Mouse (Mus musculus) E14TG2a.4 (cell line): ENCODE results near the gene Hist1h4i.
A peak's percentile ranks its signal among the peaks of the same experiment; 100 is the strongest.

Experiments used
- H3K27me3 ChIP-seq: 2 replicates; pipeline ENCODE4 v1.6.1; 2014; ENCODE audit warnings: low read length, control low read depth; ENCODE audit not compliant: insufficient read depth
- H3K36me3 ChIP-seq: 2 replicates; pipeline ENCODE4 v1.6.1; 2014; ENCODE audit warnings: low read length, control low read depth; ENCODE audit not compliant: insufficient read depth
- H3K4me1 ChIP-seq: replicated peaks from 2 replicates; pipeline ENCODE4 v1.6.1; 2014; ENCODE audit warnings: low read depth, low read length, control low read depth
- H3K4me3 ChIP-seq: replicated peaks from 2 replicates; pipeline ENCODE4 v1.5.1; 2014; ENCODE audit warnings: mild to moderate bottlenecking, low read length
- H3K9me3 ChIP-seq: 2 replicates; pipeline ENCODE4 v1.6.1; 2014; ENCODE audit warnings: low read length, control low read depth
- CTCF ChIP-seq: conservative IDR thresholded peaks from 2 replicates; pipeline ENCODE4 v1.5.1; 2014; ENCODE audit warnings: low read length
- NANOG ChIP-seq: IDR thresholded peaks from 2 replicates; pipeline ENCODE4 v1.6.1; 2014; ENCODE audit warnings: borderline replicate concordance, low read length, mixed read lengths
- POU5F1 ChIP-seq: IDR thresholded peaks from 2 replicates; pipeline ENCODE4 v1.6.1; 2014; ENCODE audit warnings: low read length, borderline replicate concordance

Gene Hist1h4i

GRCm38 (mm10) chr13:22015479-22016450, 25.4 kb downstream of the Hist1h4i start:
- Histone ChIP-seq H3K9me3 (no peaks in the 10 kb centered on the region), H3K27me3 (peaks cover 50% of the 10 kb centered on the region), H3K36me3 (no peaks in the 10 kb centered on the region), H3K4me3 (peak overlapping the region; percentile 69), H3K4me1 (peaks cover 32% of the 10 kb centered on the region)
- TF ChIP-seq NANOG (no peak), CTCF (no peak), POU5F1 (no peak)

DNA sequence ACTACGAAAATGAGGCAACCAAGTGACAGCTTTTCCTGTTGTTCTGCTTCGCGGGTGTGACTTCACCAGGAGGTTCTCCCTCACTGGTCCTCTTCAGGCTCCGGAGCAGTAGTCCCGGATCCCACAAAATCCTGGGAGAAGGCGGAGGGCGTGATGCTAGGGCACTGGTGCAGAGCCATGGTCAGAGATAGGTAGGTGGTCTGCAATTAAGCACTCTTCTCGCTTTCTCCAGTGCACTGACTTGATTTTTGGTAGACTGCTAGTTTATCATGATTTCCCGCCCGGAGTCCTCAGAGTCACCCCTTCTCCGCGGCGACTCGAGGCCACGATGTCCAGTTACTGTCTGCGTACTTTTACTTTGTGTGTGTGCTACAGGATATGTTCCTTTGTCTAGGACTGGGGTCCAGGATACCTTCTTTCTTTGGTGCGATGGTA, 26.7 kb downstream of the Hist1h4i start:
- Histone ChIP-seq H3K27me3 (peaks cover 53% of the 10 kb centered on the region), H3K4me3 (peak overlapping the region; percentile 69), H3K36me3 (no peaks in the 10 kb centered on the region), H3K4me1 (peaks cover 25% of the 10 kb centered on the region), H3K9me3 (no peaks in the 10 kb centered on the region)
- TF ChIP-seq POU5F1 (no peak), NANOG (no peak)

DNA sequence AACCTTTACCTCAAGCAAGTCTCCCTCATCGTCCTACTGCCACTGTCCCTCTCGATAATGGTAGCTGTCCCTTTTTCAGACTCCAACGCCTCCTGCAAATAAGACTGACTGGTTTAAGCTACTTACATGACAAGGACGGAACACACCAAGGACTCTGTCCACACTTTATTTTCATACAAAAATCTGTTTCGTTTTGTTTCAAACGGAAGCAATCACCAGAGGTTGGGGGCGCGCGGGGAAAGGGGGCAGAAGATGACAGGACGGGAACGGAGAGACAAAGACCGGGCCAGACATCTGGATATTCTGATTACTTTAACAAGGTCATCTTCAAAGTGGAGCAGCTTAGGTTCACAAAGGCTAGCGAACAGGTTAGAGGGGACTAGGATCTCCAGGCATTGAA, 27.4 kb downstream of the Hist1h4i start:
- Histone ChIP-seq H3K27me3 (peaks cover 55% of the 10 kb centered on the region), H3K36me3 (no peaks in the 10 kb centered on the region), H3K4me3 (peak overlapping the region; percentile 69; the same call in 1 of the 2 replicates), H3K9me3 (no peaks in the 10 kb centered on the region), H3K4me1 (peaks cover 24% of the 10 kb centered on the region)
- no peak for TF ChIP-seq POU5F1
- no peak for TF ChIP-seq CTCF
- TF ChIP-seq NANOG = no peak

DNA sequence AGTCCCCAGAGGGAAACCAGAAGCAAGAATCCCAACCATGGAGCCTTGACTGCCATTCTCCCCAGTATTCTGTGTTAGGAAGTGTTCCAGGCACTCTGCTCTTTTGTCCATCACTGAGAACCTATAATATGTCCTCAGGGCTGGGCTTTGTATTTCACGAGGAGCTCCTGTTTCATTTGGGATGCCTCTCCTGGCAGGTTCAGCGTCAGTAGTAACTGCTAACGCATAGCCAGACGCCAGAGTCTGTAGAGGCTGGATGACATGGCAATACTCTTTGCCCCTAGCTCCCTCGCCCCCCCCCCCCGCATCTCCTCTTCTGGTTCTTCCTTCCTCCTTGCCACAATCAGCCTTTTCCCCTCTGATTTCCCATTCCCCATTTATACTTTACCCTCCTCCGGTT, 31.5 kb downstream of the Hist1h4i start, which contains the start of gene Prss16:
Gene Prss16, minus strand, starts transcription at position 101 of the 400 bp plus-strand sequence.
- Histone ChIP-seq H3K36me3 (no peaks in the 10 kb centered on the region), H3K9me3 (no peaks in the 10 kb centered on the region), H3K4me1 (peaks cover 29% of the 10 kb centered on the region), H3K4me3 (no peak within 1 kb of the TSS), H3K27me3 (peaks cover 90% of the 10 kb centered on the region)
- TF ChIP-seq NANOG = no peak
- no peak for TF ChIP-seq POU5F1
- no peak for TF ChIP-seq CTCF

GRCm38 (mm10) chr13:22008707-22009106, 32.5 kb downstream of the Hist1h4i start:
- no peak for TF ChIP-seq NANOG
- TF ChIP-seq CTCF = no peak
- no peak for TF ChIP-seq POU5F1
- H3K4me3 ChIP-seq = no peak overlapping the region
- H3K27me3 ChIP-seq = peaks cover 90% of the 10 kb centered on the region
- H3K9me3 ChIP-seq = no peaks in the 10 kb centered on the region
- H3K36me3 ChIP-seq = no peaks in the 10 kb centered on the region
- peaks cover 20% of the 10 kb centered on the region for H3K4me1 ChIP-seq

- TF ChIP-seq NANOG (no peak), CTCF (no peak)
- no peaks in the 10 kb centered on the region for H3K9me3 ChIP-seq
- H3K4me3 ChIP-seq = peak overlapping the region; percentile 89; the same call in 1 of the 2 replicates
- peaks cover 17% of the 10 kb centered on the region for H3K4me1 ChIP-seq
- no peaks in the 10 kb centered on the region for H3K36me3 ChIP-seq
- peaks cover 92% of the 10 kb centered on the region for H3K27me3 ChIP-seq
These were observed 33.3 kb downstream of the Hist1h4i start for GRCm38 (mm10) chr13:22007872-22008271.

GRCm38 (mm10) chr13:22007121-22007510, 34.0 kb downstream of the Hist1h4i start:
- Histone ChIP-seq H3K4me1 (peaks cover 18% of the 10 kb centered on the region), H3K9me3 (no peaks in the 10 kb centered on the region), H3K4me3 (peak overlapping the region; percentile 89), H3K27me3 (peaks cover 93% of the 10 kb centered on the region), H3K36me3 (no peaks in the 10 kb centered on the region)
- TF ChIP-seq NANOG = no peak
- TF ChIP-seq CTCF = no peak
- TF ChIP-seq POU5F1 = no peak

DNA sequence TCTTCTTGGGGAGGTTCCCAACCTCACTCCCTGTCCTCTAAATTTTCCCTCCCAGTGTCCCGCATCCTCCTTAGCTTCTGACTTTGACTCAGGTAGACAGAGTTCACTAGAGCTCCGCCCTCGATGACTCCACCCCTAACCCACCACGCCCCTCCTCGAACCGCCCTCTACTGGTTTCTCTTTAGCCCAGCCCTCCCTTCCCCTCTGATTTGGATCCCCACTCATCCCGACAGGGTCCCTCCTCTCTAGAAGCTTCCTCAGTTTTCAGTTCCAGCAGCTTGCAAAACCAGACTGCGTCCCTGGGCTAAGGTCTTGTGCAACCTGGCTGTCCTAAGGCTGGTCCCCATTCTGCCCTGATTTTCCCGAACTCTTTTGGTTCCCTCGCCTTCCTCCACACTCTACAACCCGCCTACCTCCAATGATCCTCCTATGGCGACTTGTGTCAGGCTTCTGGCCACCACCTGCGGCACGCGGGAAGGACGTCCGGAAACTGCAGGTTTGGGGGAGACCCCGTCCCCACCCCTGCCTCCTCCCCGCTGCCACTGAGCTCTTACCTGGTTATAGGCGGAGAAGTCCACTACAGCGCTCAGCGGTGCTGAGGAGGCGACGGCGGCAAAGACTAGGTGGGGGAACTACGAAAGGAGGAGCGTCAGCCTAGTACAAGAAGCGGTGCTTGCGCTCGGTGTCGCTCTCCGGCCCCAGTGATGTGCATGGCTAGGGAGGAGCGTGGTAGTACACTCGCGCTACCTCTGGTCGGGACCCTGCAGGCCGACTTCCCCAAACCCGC, 34.6 kb downstream of the Hist1h4i start:
- H3K36me3 ChIP-seq = no peaks in the 10 kb centered on the region

More for the DNA sequence above, 34.6 kb downstream of the Hist1h4i start:
- H3K4me1 ChIP-seq = peaks cover 24% of the 10 kb centered on the region
- no peak for TF ChIP-seq POU5F1
- TF ChIP-seq NANOG = no peak
- TF ChIP-seq CTCF = no peak
- H3K9me3 ChIP-seq = no peaks in the 10 kb centered on the region
- peaks cover 96% of the 10 kb centered on the region for H3K27me3 ChIP-seq
- peak overlapping the region; percentile 89 for H3K4me3 ChIP-seq
